Mouse (Mus musculus) stomach, embryonic 16.5 days (tissue): ENCODE measurements around the gene Apol9a. TPM values are rescaled to one million over a fixed set of nuclear protein-coding genes. Genes with fewer than 3 reads are reported as not detected.
"Not testable (repeated sequence)": the region's sequence is repeated elsewhere in the genome, so short reads cannot be mapped to it uniquely, and the experiment has no call there.

ENCODE experiments used
- ATAC-seq: fragments of 200-750 bp; cut with Nextera tagmentation; 2 replicates; pipeline ENCODE4 v1.8.0; 2017; ENCODE audit warnings: moderate number of reproducible peaks, moderate TSS enrichment; ENCODE audit not compliant: insufficient read depth, low FRiP score
- H3K27ac ChIP-seq: fragments of 300-500 bp; sonication (generic); 2 replicates; pipeline ENCODE4 v1.5.1; 2014; ENCODE audit warnings: low read length
- H3K27me3 ChIP-seq: fragments of 300-500 bp; sonication (generic); 2 replicates; pipeline ENCODE4 v1.6.1; 2014; ENCODE audit warnings: low read length, control low read depth, mixed read lengths; ENCODE audit not compliant: control insufficient read depth, insufficient read depth
- H3K36me3 ChIP-seq: fragments of 300-500 bp; sonication (generic); 2 replicates; pipeline ENCODE4 v1.6.1; 2014; ENCODE audit warnings: low read length; ENCODE audit not compliant: control insufficient read depth, insufficient read depth
- H3K4me1 ChIP-seq: fragments of 300-500 bp; sonication (generic); 2 replicates; pipeline ENCODE4 v1.6.1; 2014; ENCODE audit warnings: low read length, control low read depth, mixed read lengths; ENCODE audit not compliant: control insufficient read depth, insufficient read depth
- H3K4me2 ChIP-seq: fragments of 300-500 bp; sonication (generic); 2 replicates; pipeline ENCODE4 v1.6.1; 2014; ENCODE audit warnings: low read depth, low read length, mixed read lengths
- H3K4me3 ChIP-seq: fragments of 300-500 bp; sonication (generic); replicated peaks from 2 replicates; pipeline ENCODE4 v1.5.1; 2014; ENCODE audit warnings: mild to moderate bottlenecking, low read length
- H3K9ac ChIP-seq: fragments of 300-500 bp; sonication (generic); 2 replicates; pipeline ENCODE4 v1.6.1; 2014; ENCODE audit warnings: low read length
- H3K9me3 ChIP-seq: fragments of 300-500 bp; sonication (generic); replicated peaks from 2 replicates; pipeline ENCODE4 v1.6.1; 2016; ENCODE audit warnings: low read length, control low read depth; ENCODE audit not compliant: control insufficient read depth
- WGBS: fragments of 180-500 bp; shearing (Covaris S2); extraction: QIAGEN DNeasy Blood & Tissue Kit; methylation state at CpG from one replicate; pipeline ENCODE4 v1.1.7; 2014; 5-methylcytosine and 5-hydroxymethylcytosine counted together
- polyA plus RNA-seq: library from polyadenylated mRNA; unstranded; fragments of >200 nt; fragmentation: Nextera tagmentation; extraction: Ambion mirVana; gene quantifications from 2 replicates; pipeline ENCODE4 v1.2.1, GENCODE M21; 2015

Gene Apol9a
- polyA plus RNA-seq: not detected in 2 replicates

DNA sequence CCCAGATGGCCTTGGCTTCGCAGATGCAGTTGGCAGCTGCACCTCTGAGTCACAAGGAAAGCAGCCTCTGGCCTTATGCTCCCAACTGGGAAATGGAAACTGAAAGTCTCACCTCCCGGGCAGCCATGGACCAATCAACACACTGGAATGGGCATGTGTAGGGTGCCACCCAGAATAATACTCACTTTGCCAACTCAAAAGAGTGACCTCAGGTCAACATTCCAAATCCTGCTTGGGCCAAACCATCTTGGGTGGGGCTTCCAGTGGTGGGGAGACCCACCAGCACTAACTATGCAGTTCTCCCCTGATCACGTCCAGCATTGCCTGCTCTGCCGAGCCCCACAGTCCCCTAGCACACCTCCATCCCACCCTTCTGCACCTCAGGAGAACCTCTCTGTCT is at the start of gene Apol9a:
Gene Apol9a, minus strand, starts transcription at position 101 of the 400 bp plus-strand sequence.
- not testable (repeated sequence) for H3K4me2 ChIP-seq, ATAC-seq, H3K36me3 ChIP-seq, H3K27me3 ChIP-seq, H3K27ac ChIP-seq, H3K9ac ChIP-seq, H3K4me1 ChIP-seq, H3K9me3 ChIP-seq, H3K4me3 ChIP-seq
- 100% methylated on average over 1 of the region's 4 CpGs for WGBS

DNA sequence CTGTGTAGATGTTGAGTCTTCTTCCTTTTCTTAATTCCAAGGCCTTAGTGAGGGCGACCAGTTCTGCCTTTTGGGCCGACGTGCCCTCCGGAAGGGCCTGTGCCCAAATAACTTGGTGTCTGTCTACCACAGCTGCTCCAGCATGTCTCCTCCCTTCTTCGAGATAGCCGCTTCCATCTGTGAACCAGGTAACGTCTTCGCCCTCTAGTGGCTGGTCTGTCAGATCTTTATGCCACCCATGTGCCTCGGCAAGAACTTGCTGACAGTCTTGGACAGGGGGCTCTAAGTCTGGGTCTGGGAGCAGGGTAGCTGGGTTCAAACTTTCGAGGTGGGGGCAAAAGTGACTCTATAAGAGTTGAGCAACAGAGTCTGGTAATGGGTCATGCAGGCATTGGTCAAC is 39.0 kb upstream of the Apol9a start:
- not testable (repeated sequence) for H3K36me3 ChIP-seq, H3K9ac ChIP-seq, H3K4me2 ChIP-seq, H3K27me3 ChIP-seq, H3K9me3 ChIP-seq, H3K27ac ChIP-seq, ATAC-seq, H3K4me3 ChIP-seq, H3K4me1 ChIP-seq
- WGBS: 58% methylated on average over 10 of the region's 10 CpGs

DNA sequence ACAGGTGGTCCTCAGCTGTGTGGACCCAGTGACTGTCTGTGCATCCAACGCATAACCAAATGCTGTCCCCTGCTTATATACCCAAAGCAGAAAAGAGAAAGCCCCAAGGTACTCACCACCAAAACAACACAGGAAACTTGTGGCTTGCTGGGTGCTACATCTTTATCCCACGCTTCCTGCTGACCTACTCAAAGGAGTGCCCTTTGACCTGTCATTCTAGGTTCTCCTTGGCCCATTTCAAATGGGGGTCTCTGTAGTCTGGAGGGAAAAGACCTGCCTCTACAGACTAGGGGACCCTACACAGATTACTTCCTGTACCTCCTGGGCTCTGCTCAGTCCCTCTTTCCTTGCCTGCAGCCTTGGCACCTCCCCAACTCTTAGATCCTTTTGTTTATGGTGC is 36.5 kb upstream of the Apol9a start, which contains the start of gene Apol7b:
Gene Apol7b, minus strand, starts transcription at position 101 of the 400 bp plus-strand sequence.
- not testable (repeated sequence) for H3K4me2 ChIP-seq, H3K4me3 ChIP-seq, H3K4me1 ChIP-seq, ATAC-seq, H3K36me3 ChIP-seq, H3K27me3 ChIP-seq, H3K9me3 ChIP-seq, H3K9ac ChIP-seq, H3K27ac ChIP-seq
- WGBS: 82% methylated on average over 2 of the region's 2 CpGs

DNA sequence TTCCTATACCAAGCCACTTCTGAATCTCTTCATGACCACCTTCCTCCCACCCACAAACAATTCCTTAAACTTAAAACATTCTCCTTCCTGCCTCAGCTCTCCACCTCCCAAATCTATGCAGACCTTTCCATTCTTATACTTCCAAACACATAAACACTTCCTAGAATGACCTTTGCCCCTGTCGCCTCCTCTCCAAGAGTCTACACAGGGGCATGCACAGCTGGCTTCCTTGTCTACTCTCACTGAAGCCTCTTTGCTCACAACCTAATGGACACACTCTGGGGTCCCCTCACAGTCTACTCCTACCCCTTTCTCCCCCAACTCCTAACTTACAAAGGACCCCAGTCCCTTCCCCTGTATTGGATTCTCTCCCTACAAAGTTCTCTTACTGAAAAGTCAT is 34.7 kb upstream of the Apol9a start:
- H3K4me1 ChIP-seq, ATAC-seq, H3K9me3 ChIP-seq, H3K36me3 ChIP-seq, H3K27me3 ChIP-seq, H3K4me3 ChIP-seq, H3K9ac ChIP-seq, H3K27ac ChIP-seq, H3K4me2 ChIP-seq: not testable (repeated sequence)
- WGBS: 73% methylated on average over 1 of the region's 1 CpGs

DNA sequence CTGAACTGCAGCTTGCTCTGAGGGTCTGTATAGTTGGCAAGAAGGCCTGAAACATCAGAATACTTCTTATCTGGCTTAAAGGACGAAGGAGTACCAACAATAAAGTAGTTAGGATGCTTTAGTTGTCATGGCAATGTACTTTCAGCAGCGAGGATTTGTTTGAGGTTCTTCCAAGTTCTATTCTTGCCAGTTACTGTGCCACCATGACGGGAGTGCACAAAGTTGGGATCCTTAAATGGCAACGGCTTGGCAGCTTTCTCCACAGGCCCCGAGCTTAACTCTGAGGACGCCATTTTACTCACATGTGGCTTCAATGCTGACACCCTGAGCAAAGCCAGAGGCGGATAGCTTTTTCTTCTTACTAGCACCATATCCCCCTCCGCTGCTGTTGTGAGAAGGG is 33.8 kb upstream of the Apol9a start:
- H3K9ac ChIP-seq, ATAC-seq, H3K27ac ChIP-seq, H3K4me3 ChIP-seq, H3K4me1 ChIP-seq, H3K27me3 ChIP-seq, H3K36me3 ChIP-seq, H3K9me3 ChIP-seq, H3K4me2 ChIP-seq: not testable (repeated sequence)
- 78% methylated on average over 8 of the region's 8 CpGs for WGBS

DNA sequence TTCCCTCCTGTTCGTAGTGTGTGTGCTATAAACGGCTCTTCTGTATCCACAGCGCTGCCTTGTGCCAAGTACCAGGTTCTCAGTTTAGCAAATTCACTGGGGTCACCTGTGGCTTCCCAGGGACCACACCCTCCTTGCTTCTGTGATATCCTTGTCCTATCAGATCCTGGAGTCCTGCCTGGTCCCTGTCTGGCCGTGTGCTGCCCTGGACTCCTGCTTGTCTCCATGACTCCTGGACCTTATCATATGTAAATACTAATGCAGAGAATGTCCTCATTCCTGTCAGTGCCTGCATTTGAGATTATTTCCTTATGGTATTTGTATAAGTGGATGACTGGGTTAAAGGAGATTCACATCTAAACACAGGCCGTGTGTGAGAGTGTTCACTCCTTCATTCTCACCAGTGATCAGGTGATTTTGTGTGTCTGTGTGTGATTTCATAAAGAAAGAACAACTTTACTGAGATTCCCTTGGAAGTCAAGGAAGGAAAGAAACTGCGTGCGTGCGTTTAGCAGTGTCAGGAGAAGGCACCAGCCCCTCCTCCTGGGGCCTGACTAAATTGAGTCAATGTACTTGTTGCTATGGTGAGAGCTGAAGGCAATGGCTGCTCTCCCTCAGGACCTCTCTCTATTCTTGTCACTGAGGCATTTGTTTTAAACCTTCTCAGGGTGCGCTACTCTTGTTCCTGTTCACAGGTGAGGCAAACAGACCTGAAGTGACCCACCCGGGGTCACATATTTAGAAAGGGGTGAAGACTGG is 17.9 kb upstream of the Apol9a start:
- H3K4me1 ChIP-seq, H3K4me2 ChIP-seq: not testable (repeated sequence)
- 48% methylated on average over 8 of the region's 10 CpGs for WGBS

DNA sequence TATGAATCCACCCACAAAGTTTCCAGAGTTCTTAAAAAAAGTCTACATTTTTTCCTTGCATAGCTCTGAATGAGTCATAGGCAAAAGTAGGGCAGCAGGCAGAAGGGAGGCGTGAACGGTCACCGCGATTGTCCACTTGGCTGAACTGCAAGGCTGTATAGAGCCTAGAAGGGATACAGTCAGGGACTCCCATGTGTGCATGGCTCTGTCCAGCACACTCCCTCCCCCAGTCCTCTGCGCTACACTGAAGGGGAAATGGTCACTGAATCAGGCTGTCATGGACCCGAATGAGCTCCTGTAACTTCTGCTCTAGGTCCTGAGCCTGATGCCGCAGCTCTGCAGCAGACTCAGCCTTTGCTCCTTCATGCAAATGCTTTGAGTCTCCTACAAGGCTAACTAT is 12.0 kb upstream of the Apol9a start:
- H3K9me3 ChIP-seq, H3K9ac ChIP-seq, H3K4me3 ChIP-seq, H3K27me3 ChIP-seq, H3K4me1 ChIP-seq, H3K4me2 ChIP-seq, H3K27ac ChIP-seq, H3K36me3 ChIP-seq: not testable (repeated sequence)
- WGBS: 56% methylated on average over 3 of the region's 7 CpGs
- ATAC-seq: peak; percentile 60; the same call in 1 of the 2 replicates

More for the DNA sequence above, 17.9 kb upstream of the Apol9a start:
- H3K36me3 ChIP-seq, H3K27ac ChIP-seq, H3K27me3 ChIP-seq, H3K4me3 ChIP-seq, H3K9ac ChIP-seq, H3K9me3 ChIP-seq: not testable (repeated sequence)
- peak; percentile 68; the same call in 1 of the 2 replicates for ATAC-seq

DNA sequence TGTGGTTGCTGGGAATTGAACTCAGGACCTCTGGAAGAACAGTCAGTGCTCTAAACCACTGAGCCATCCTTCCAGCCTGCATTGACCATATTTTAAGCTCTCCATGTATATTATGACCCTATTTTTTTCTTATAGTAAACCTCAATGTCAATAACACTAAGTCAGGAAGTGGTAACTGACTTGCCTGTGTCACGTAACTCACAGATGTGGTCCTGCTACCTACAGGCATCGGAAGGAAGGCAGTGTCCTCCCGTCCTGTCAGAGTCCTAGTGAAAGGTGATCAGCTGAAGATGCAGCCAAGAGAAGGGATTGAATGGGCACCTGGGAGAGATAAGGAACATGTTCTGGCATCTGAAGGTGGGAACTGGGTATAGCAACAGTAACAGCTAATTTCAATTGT is 8.7 kb upstream of the Apol9a start:
- not testable (repeated sequence) for H3K36me3 ChIP-seq, H3K27ac ChIP-seq, H3K4me3 ChIP-seq, H3K9ac ChIP-seq, ATAC-seq, H3K4me2 ChIP-seq, H3K27me3 ChIP-seq, H3K9me3 ChIP-seq, H3K4me1 ChIP-seq
- WGBS: no CpG with 5 or more reads among the region's 3 CpGs

DNA sequence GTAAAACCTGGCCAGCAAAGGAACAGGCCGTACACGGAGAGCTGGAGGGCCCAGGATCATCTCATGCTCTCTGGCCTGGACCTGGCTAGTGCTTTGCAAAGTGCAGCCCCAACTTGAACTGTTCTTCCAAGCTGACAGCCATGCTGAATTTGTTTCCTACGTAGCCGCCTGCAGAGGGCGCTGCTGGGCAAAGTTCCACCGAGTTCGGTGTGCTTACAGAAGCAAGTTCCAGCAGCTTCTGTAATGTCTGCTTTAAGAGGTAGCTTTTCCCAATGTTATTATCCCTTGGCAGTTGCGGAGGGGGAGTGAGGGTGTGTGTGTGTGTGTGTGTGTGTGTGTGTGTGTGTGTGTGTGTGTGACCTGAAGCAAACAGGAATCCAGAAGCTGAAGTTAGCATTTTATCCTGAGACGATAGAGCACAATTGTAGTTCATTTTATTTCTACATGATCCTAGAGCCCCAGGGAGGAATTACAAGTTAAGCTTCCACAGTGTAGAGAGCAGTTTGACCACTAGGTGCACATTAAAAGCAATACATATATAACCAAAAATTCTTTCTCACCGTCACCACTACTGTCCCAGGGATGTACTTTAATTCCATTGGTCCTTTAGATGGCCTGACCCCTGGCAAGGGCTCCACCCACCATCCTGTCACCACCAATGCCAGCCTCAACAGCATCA is 5.9 kb upstream of the Apol9a start:
- H3K9me3 ChIP-seq, H3K9ac ChIP-seq, H3K4me3 ChIP-seq, H3K4me1 ChIP-seq, H3K27me3 ChIP-seq, H3K27ac ChIP-seq, H3K4me2 ChIP-seq, H3K36me3 ChIP-seq: not testable (repeated sequence)
- WGBS: 33% methylated on average over 3 of the region's 10 CpGs
- ATAC-seq: peak; percentile 44; the same call in 1 of the 2 replicates
